ENCODE assay signal across 9 mouse cellular contexts in genomic region chr1:75248041-75248772, GRCm38 (mm10). TPM values are rescaled to one million over a fixed set of nuclear protein-coding genes. Genes with fewer than 3 reads are reported as not detected.
A peak's percentile ranks its signal among the peaks of the same experiment; 100 is the strongest.
DNase-seq lines count a peak whose midpoint lies in the region; ATAC-seq lines count a peak whose summit lies in the region.
"Had no signal": no experiment of that assay in that cellular context is flagged by ENCODE, and none has a peak within 500 bp of the region (broad histone marks: within the 10 kb centered on the region; RNA-seq: fewer than 3 reads in every experiment).

No protein-coding gene starts in this region.

- no peaks in the 10 kb centered on the region for H3K9me3 ChIP-seq in forebrain, embryonic 16.5 days (ENCODE audit: control insufficient read depth, low read length)
- no peaks in the 10 kb centered on the region for H3K9me3 ChIP-seq in intestine, embryonic 15.5 days
- no peaks in the 10 kb centered on the region for H3K9me3 ChIP-seq in midbrain, embryonic 16.5 days (replicated peaks; ENCODE audit: control insufficient read depth, low read length, poor library complexity, severe bottlenecking)

- no peak overlapping the region for H3K4me2 ChIP-seq in forebrain, embryonic 16.5 days (ENCODE audit: low read length)
- H3K4me2 ChIP-seq in intestine, embryonic 15.5 days (replicated peaks) = no peak overlapping the region
- H3K4me2 ChIP-seq in midbrain, embryonic 16.5 days (ENCODE audit: low read length) = no peak overlapping the region

- no peak overlapping the region for H3K27ac ChIP-seq in forebrain, embryonic 16.5 days (ENCODE audit: low read length)
- H3K27ac ChIP-seq in intestine, embryonic 15.5 days = no peak overlapping the region
- no peak overlapping the region for H3K27ac ChIP-seq in midbrain, embryonic 16.5 days (ENCODE audit: low read length)
- H3K27ac ChIP-seq: liver, embryonic 14.5 days had no signal

- no peaks in the 10 kb centered on the region; the same call in 1 of the 2 replicates for H3K36me3 ChIP-seq in forebrain, embryonic 16.5 days (ENCODE audit: control insufficient read depth, insufficient read depth)
- no peaks in the 10 kb centered on the region for H3K36me3 ChIP-seq in intestine, embryonic 15.5 days
- peaks cover 3% of the 10 kb centered on the region; the same call in 1 of the 2 replicates for H3K36me3 ChIP-seq in midbrain, embryonic 16.5 days (ENCODE audit: control insufficient read depth, insufficient read depth, low read length)

- DNase-seq in layer of hippocampus, adult 11-12 months (ENCODE audit: low spot score) = peak; percentile 64
- DNase-seq in layer of hippocampus, postnatal 10 days (ENCODE audit: low spot score in 2 of 2) = no peak
- peak; percentile 59 for DNase-seq in adipocyte (ENCODE audit: low spot score)
- DNase-seq in skeletal muscle tissue, adult 2 months (ENCODE audit: low read depth, low spot score) = peak; percentile 48
- no peak for DNase-seq in ovary, adult 18-20 months (ENCODE audit: low spot score)

- H3K27me3 ChIP-seq in forebrain, embryonic 16.5 days (replicated peaks; ENCODE audit: control insufficient read depth, insufficient read depth, low read length) = no peaks in the 10 kb centered on the region
- H3K27me3 ChIP-seq in intestine, embryonic 15.5 days (replicated peaks) = peaks cover 4% of the 10 kb centered on the region; the same call in 1 of the 2 replicates
- no peaks in the 10 kb centered on the region for H3K27me3 ChIP-seq in midbrain, embryonic 16.5 days (ENCODE audit: control insufficient read depth, insufficient read depth, low read depth, low read length)

- ATAC-seq in forebrain, embryonic 16.5 days = no peak
- ATAC-seq in intestine, embryonic 15.5 days = 0 out of 2 replicates have a peak, but pooled peaks have one; percentile 21
- ATAC-seq in midbrain, embryonic 16.5 days = no peak

- WGBS in forebrain, embryonic 16.5 days = 51% methylated on average over 9 of the region's 9 CpGs
- WGBS in intestine, embryonic 15.5 days = 32% methylated on average over 9 of the region's 9 CpGs
- WGBS in midbrain, embryonic 16.5 days = 62% methylated on average over 9 of the region's 9 CpGs

- H3K9ac ChIP-seq in forebrain, embryonic 16.5 days (replicated peaks; ENCODE audit: low read depth, low read length) = 0 out of 2 replicates have a peak overlapping the region, but pooled peaks have one; percentile 9
- no peak overlapping the region for H3K9ac ChIP-seq in intestine, embryonic 15.5 days
- no peak overlapping the region; the same call in 1 of the 2 replicates for H3K9ac ChIP-seq in midbrain, embryonic 16.5 days (ENCODE audit: low read depth, low read length)
- H3K9ac ChIP-seq: liver, embryonic 14.5 days had no signal

- peaks cover 12% of the 10 kb centered on the region for H3K4me1 ChIP-seq in forebrain, embryonic 16.5 days (replicated peaks; ENCODE audit: control insufficient read depth, insufficient read depth, low read length)
- H3K4me1 ChIP-seq in intestine, embryonic 15.5 days (replicated peaks) = peaks cover 13% of the 10 kb centered on the region
- peaks cover 2% of the 10 kb centered on the region; the same call in 1 of the 2 replicates for H3K4me1 ChIP-seq in midbrain, embryonic 16.5 days (ENCODE audit: control insufficient read depth, insufficient read depth, low read length)

- no peak overlapping the region for H3K4me3 ChIP-seq in forebrain, embryonic 16.5 days (replicated peaks; ENCODE audit: low read length)
- no peak overlapping the region for H3K4me3 ChIP-seq in intestine, embryonic 15.5 days (replicated peaks)
- no peak overlapping the region for H3K4me3 ChIP-seq in midbrain, embryonic 16.5 days (ENCODE audit: low read depth, low read length)

RNA-seq across cellular contexts. Expression of gene Dnajb2, which starts 12.0 kb away (rescaled TPM):
- total RNA-seq in layer of hippocampus, postnatal 10 days (2021) = 10 to 100 TPM; 52.9 to 60.9 TPM
- polyA plus RNA-seq in forebrain, embryonic 16.5 days (2015; fragmentation: Nextera tagmentation; extraction: Ambion mirVana) = 51.5 and 59.3 TPM in 2 replicates
- 25.5 and 26.2 TPM in 2 replicates for polyA plus RNA-seq in intestine, embryonic 15.5 days (2015; fragmentation: Nextera tagmentation; extraction: Ambion mirVana)
- polyA plus RNA-seq in midbrain, embryonic 16.5 days (2015; fragmentation: Nextera tagmentation; extraction: Ambion mirVana) = 79.4 and 84.3 TPM in 2 replicates

RNA-seq across cellular contexts. Expression of gene Ptprn, which starts 16.1 kb away (rescaled TPM):
- total RNA-seq in layer of hippocampus, postnatal 10 days (2021) = 100 to 1,000 TPM; 238 to 251 TPM
- 6.1 and 10.7 TPM in 2 replicates for polyA plus RNA-seq in forebrain, embryonic 16.5 days (2015; fragmentation: Nextera tagmentation; extraction: Ambion mirVana)
- polyA plus RNA-seq in intestine, embryonic 15.5 days (2015; fragmentation: Nextera tagmentation; extraction: Ambion mirVana) = 3.2 and 3.6 TPM in 2 replicates
- polyA plus RNA-seq in midbrain, embryonic 16.5 days (2015; fragmentation: Nextera tagmentation; extraction: Ambion mirVana) = 26.3 and 33.4 TPM in 2 replicates

RNA-seq across cellular contexts. Expression of gene A630095N17Rik, which starts 16.3 kb away (rescaled TPM):
- total RNA-seq in layer of hippocampus, postnatal 10 days (2021) = not detected
- polyA plus RNA-seq in forebrain, embryonic 16.5 days (2015; fragmentation: Nextera tagmentation; extraction: Ambion mirVana) = not detected in 2 replicates
- polyA plus RNA-seq in intestine, embryonic 15.5 days (2015; fragmentation: Nextera tagmentation; extraction: Ambion mirVana) = not detected in 2 replicates
- not detected in 2 replicates for polyA plus RNA-seq in midbrain, embryonic 16.5 days (2015; fragmentation: Nextera tagmentation; extraction: Ambion mirVana)

RNA-seq across cellular contexts. Expression of gene Tuba4a, which starts 28.5 kb away (rescaled TPM):
- total RNA-seq in layer of hippocampus, postnatal 10 days (2021) = 100 to 1,000 TPM; 348 to 373 TPM
- 18.6 and 18.7 TPM in 2 replicates for polyA plus RNA-seq in forebrain, embryonic 16.5 days (2015; fragmentation: Nextera tagmentation; extraction: Ambion mirVana)
- polyA plus RNA-seq in intestine, embryonic 15.5 days (2015; fragmentation: Nextera tagmentation; extraction: Ambion mirVana) = 122 and 131 TPM in 2 replicates
- 11.2 and 22.2 TPM in 2 replicates for polyA plus RNA-seq in midbrain, embryonic 16.5 days (2015; fragmentation: Nextera tagmentation; extraction: Ambion mirVana)

RNA-seq across cellular contexts. Expression of gene Resp18, which starts 30.0 kb away (rescaled TPM):
- total RNA-seq in layer of hippocampus, postnatal 10 days (2021) = 100 to 1,000 TPM; 108 to 111 TPM
- 29.3 and 76.1 TPM in 2 replicates for polyA plus RNA-seq in forebrain, embryonic 16.5 days (2015; fragmentation: Nextera tagmentation; extraction: Ambion mirVana)
- 12.7 and 13.8 TPM in 2 replicates for polyA plus RNA-seq in intestine, embryonic 15.5 days (2015; fragmentation: Nextera tagmentation; extraction: Ambion mirVana)
- 209 and 241 TPM in 2 replicates for polyA plus RNA-seq in midbrain, embryonic 16.5 days (2015; fragmentation: Nextera tagmentation; extraction: Ambion mirVana)
- polyA plus RNA-seq: liver, embryonic 14.5 days had no signal

Comparison
In these comparisons a context has a peak if more than half of its experiments do, and no peak if none do; other contexts are left out.
1. DNase-seq: peak in layer of hippocampus, adult 11-12 months (single experiment), adipocyte (single experiment) and skeletal muscle tissue, adult 2 months (single experiment); none in layer of hippocampus, postnatal 10 days (0 of 2) and ovary, adult 18-20 months (single experiment).